Mouse (Mus musculus) cortical plate, adult 2 months (tissue): ENCODE measurements at regions not wholly inside any gene's neighbourhood (a gene's known extent, or its start where the extent isn't known, plus 50 kb on each side); places are given as distances from the start of the nearest gene placed in this dataset.

ENCODE experiments used
- CTCF ChIP-seq: fragments of 200-500 bp; IDR thresholded peaks from 2 replicates; pipeline ENCODE4 v1.5.1; 2011; ENCODE audit warnings: mild to moderate bottlenecking, control low read depth, low read length; ENCODE audit not compliant: insufficient read depth; ENCODE audit errors: extremely low read depth
- POLR2A ChIP-seq: fragments of 200-500 bp; IDR thresholded peaks from 2 replicates; pipeline ENCODE4 v1.6.1; 2011; ENCODE audit warnings: mild to moderate bottlenecking, low read length, control low read depth; ENCODE audit not compliant: insufficient read depth; ENCODE audit errors: extremely low read depth

DNA sequence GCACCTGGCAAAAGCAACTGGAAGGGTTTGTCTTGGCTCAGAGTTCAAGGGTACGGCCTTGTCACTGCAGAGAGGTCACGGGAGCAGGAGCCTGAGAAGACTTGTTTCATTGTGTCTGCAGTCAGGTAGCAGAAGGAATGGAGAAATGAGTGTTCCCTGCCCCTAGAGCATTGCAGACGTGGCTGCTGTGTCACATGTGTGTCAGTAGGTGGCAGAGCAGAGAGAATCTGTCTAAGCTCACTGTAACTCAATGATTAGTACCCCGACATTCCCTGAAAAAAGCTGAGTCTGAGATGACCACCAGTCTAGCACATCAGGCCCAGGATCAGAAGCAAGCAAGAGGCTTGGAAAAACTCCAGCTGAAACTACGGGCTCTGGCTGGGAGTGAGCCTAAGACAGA lies 203.1 kb upstream of the Foxq1 start:
- TF ChIP-seq CTCF (0 out of 2 replicates have a peak, but pooled peaks have one; percentile 6), POLR2A (no peak)
